In genomic region chr15:81987646-81988045, GRCm38 (mm10) we compare ENCODE assay signal across 8 mouse cellular contexts. TPM values are rescaled to one million over a fixed set of nuclear protein-coding genes. Genes with fewer than 3 reads are reported as not detected.
DNase-seq lines count a peak whose midpoint lies in the region; ATAC-seq and TF ChIP-seq lines count a peak whose summit lies in the region.

Gene Xrcc6 (plus strand): TSS chr15:81987835.

- no peaks in the 10 kb centered on the region for H3K9me3 ChIP-seq in embryonic facial prominence, embryonic 14.5 days (ENCODE audit: control insufficient read depth, low read length)
- H3K9me3 ChIP-seq in heart, embryonic 16.5 days (replicated peaks; ENCODE audit: control insufficient read depth, low read length), result no peaks in the 10 kb centered on the region
- no peaks in the 10 kb centered on the region for H3K9me3 ChIP-seq in neural tube, embryonic 14.5 days (ENCODE audit: control insufficient read depth, low read length)

- TF ChIP-seq POLR2A in spleen, adult 2 months (IDR thresholded peaks at IDR 0.05; ENCODE audit: low read depth, low read length), result no peak

- no peak for DNase-seq in spleen, adult 2 months (ENCODE audit: low read depth in 1 of 2, low spot score in 2 of 2)
- DNase-seq in spleen, postnatal 36 days (ENCODE audit: low spot score in 2 of 2), result no peak
- no peak for DNase-seq in embryonic facial prominence, embryonic 14.5 days (ENCODE audit: low spot score)
- no peak for DNase-seq in left cerebral cortex, postnatal 36 days (ENCODE audit: low spot score in 2 of 2)
- DNase-seq in embryo, embryonic 10.5 days (ENCODE audit: low spot score), result no peak
- no peak for DNase-seq in natural killer cell, adult 2 months (ENCODE audit: low spot score in 2 of 2)

- H3K9ac ChIP-seq in embryonic facial prominence, embryonic 14.5 days (ENCODE audit: low read depth, low read length), result no peak within 1 kb of the TSS
- H3K9ac ChIP-seq in heart, embryonic 16.5 days (ENCODE audit: low read length), result no peak within 1 kb of the TSS
- no peak within 1 kb of the TSS for H3K9ac ChIP-seq in neural tube, embryonic 14.5 days (replicated peaks; ENCODE audit: low read depth, low read length)

- H3K4me2 ChIP-seq in embryonic facial prominence, embryonic 14.5 days (ENCODE audit: low read depth, low read length), result no peak within 1 kb of the TSS
- no peak within 1 kb of the TSS for H3K4me2 ChIP-seq in heart, embryonic 16.5 days (ENCODE audit: low read depth, low read length)
- H3K4me2 ChIP-seq in neural tube, embryonic 14.5 days (ENCODE audit: low read depth, low read length), result no peak within 1 kb of the TSS

- H3K27ac ChIP-seq in spleen, adult 2 months (ENCODE audit: insufficient read depth, low read length), result no peak within 1 kb of the TSS
- H3K27ac ChIP-seq in embryonic facial prominence, embryonic 14.5 days (replicated peaks; ENCODE audit: low read depth, low read length), result no peak within 1 kb of the TSS
- no peak within 1 kb of the TSS for H3K27ac ChIP-seq in heart, embryonic 16.5 days (ENCODE audit: low read length)
- no peak within 1 kb of the TSS for H3K27ac ChIP-seq in neural tube, embryonic 14.5 days (ENCODE audit: low read depth, low read length)

- intact Hi-C loops in left cerebral cortex, postnatal 36 days (cut with DNase I), result loop anchor here (2.0 kb wide), 1 partner anchor 27 kb away; the partner anchor contains the start of gene Pmm1

- H3K4me1 ChIP-seq in spleen, adult 2 months (ENCODE audit: control insufficient read depth, insufficient read depth, insufficient read length), result no peaks in the 10 kb centered on the region
- no peaks in the 10 kb centered on the region for H3K4me1 ChIP-seq in embryonic facial prominence, embryonic 14.5 days (ENCODE audit: control insufficient read depth, insufficient read depth, low read length)
- H3K4me1 ChIP-seq in heart, embryonic 16.5 days (ENCODE audit: control insufficient read depth, insufficient read depth, low read length), result peaks cover 11% of the 10 kb centered on the region
- H3K4me1 ChIP-seq in neural tube, embryonic 14.5 days (ENCODE audit: control insufficient read depth, insufficient read depth, low read length), result no peaks in the 10 kb centered on the region

- no peak within 1 kb of the TSS for H3K4me3 ChIP-seq in spleen, adult 2 months (ENCODE audit: extremely low read depth, insufficient read depth, insufficient read length)
- no peak within 1 kb of the TSS for H3K4me3 ChIP-seq in embryonic facial prominence, embryonic 14.5 days (ENCODE audit: low read depth, low read length)
- H3K4me3 ChIP-seq in heart, embryonic 16.5 days (ENCODE audit: low read length), result no peak within 1 kb of the TSS
- H3K4me3 ChIP-seq in neural tube, embryonic 14.5 days (ENCODE audit: low read depth, low read length), result no peak within 1 kb of the TSS

- no peaks in the 10 kb centered on the region for H3K36me3 ChIP-seq in spleen, adult 2 months (ENCODE audit: control insufficient read depth, insufficient read depth, low read length)
- 0 out of 2 replicates have a peak, but pooled peaks cover 2% of the 10 kb centered on the region for H3K36me3 ChIP-seq in embryonic facial prominence, embryonic 14.5 days (ENCODE audit: control insufficient read depth, insufficient read depth, low read length)
- H3K36me3 ChIP-seq in heart, embryonic 16.5 days (ENCODE audit: control insufficient read depth, insufficient read depth), result no peaks in the 10 kb centered on the region
- 0 out of 2 replicates have a peak, but pooled peaks cover 3% of the 10 kb centered on the region for H3K36me3 ChIP-seq in neural tube, embryonic 14.5 days (ENCODE audit: control insufficient read depth, insufficient read depth, low read length)

- no peak for ATAC-seq in embryonic facial prominence, embryonic 14.5 days (ENCODE audit: low read depth)
- ATAC-seq in heart, embryonic 16.5 days (replicated peaks; ENCODE audit: extremely low read depth, insufficient read depth, low FRiP score), result no peak
- no peak for ATAC-seq in neural tube, embryonic 14.5 days (ENCODE audit: low read depth)

- no peaks in the 10 kb centered on the region for H3K27me3 ChIP-seq in spleen, adult 2 months (ENCODE audit: control insufficient read depth, insufficient read depth, low read length)
- no peaks in the 10 kb centered on the region for H3K27me3 ChIP-seq in embryonic facial prominence, embryonic 14.5 days (replicated peaks; ENCODE audit: control insufficient read depth, insufficient read depth, low read length)
- no peaks in the 10 kb centered on the region for H3K27me3 ChIP-seq in heart, embryonic 16.5 days (ENCODE audit: control insufficient read depth, insufficient read depth, low read length)
- H3K27me3 ChIP-seq in neural tube, embryonic 14.5 days (ENCODE audit: control insufficient read depth, insufficient read depth, low read length), result no peaks in the 10 kb centered on the region

- WGBS in spleen, adult 2 months, result 85% methylated on average over 3 of the region's 3 CpGs
- WGBS in embryonic facial prominence, embryonic 14.5 days, result 88% methylated on average over 3 of the region's 3 CpGs
- 81% methylated on average over 3 of the region's 3 CpGs for WGBS in heart, embryonic 16.5 days
- 81% methylated on average over 3 of the region's 3 CpGs for WGBS in neural tube, embryonic 14.5 days

- no peak for TF ChIP-seq CTCF in spleen, adult 2 months (IDR thresholded peaks at IDR 0.05; ENCODE audit: extremely low read depth, insufficient read depth, insufficient read length, insufficient replicate concordance)

RNA-seq across cellular contexts. Expression of gene Xrcc6, which starts in this region (rescaled TPM):
- polyA plus RNA-seq in spleen, adult 2 months (2012; rRNA removed), result 11.8 TPM in 2 replicates
- polyA plus RNA-seq in embryonic facial prominence, embryonic 14.5 days (2014; fragmentation: Nextera tagmentation; extraction: Ambion mirVana), result 68.4 and 68.8 TPM in 2 replicates
- polyA plus RNA-seq in heart, embryonic 16.5 days (2015; fragmentation: Nextera tagmentation; extraction: Ambion mirVana), result 76.8 and 113 TPM in 2 replicates
- 10 to 100 TPM; 19.1 to 33.7 TPM for total RNA-seq in left cerebral cortex, postnatal 36 days (2021)
- 42.1 and 48.6 TPM in 2 replicates for polyA plus RNA-seq in neural tube, embryonic 14.5 days (2014; fragmentation: Nextera tagmentation; extraction: Ambion mirVana)
